Mouse (Mus musculus) CH12.LX (cell line): Measurements from ENCODE around the gene Rell1. TPM values are rescaled to one million over a fixed set of nuclear protein-coding genes. Genes with fewer than 3 reads are reported as not detected.

Experiments
- DNase-seq: peaks from one replicate; pipeline ENCODE4 v3.0.0-alpha.2; 2013; ENCODE audit errors: extremely low read depth
- H3K27ac ChIP-seq: 2 replicates; pipeline ENCODE4 v1.5.1; 2012; ENCODE audit warnings: low read depth, mild to moderate bottlenecking, control low read depth, moderate library complexity; ENCODE audit not compliant: insufficient read depth
- H3K27me3 ChIP-seq: replicated peaks from 2 replicates; pipeline ENCODE3; 2012; ENCODE audit warnings: inconsistent platforms
- H3K36me3 ChIP-seq, 2 experiments: replicated peaks in 1 of 2; 2 replicates each; pipeline versions ENCODE3 to v1.6.1; 2012; ENCODE audit warnings: inconsistent platforms in 1 of 2, low read length in 1 of 2, mild to moderate bottlenecking in 1 of 2, mixed read lengths in 1 of 2, moderate library complexity in 1 of 2; ENCODE audit not compliant: control insufficient read depth in 1 of 2, insufficient read depth in 1 of 2
- H3K4me1 ChIP-seq, 2 experiments: 2 replicates each; pipeline ENCODE4 v1.6.1; 2012; ENCODE audit warnings: inconsistent platforms in 1 of 2, moderate library complexity in 1 of 2; ENCODE audit not compliant: insufficient read depth in 2 of 2, control insufficient read depth in 1 of 2
- H3K4me2 ChIP-seq: 2 replicates; pipeline ENCODE4 v1.6.1; 2012; ENCODE audit warnings: low read depth, mild to moderate bottlenecking, control low read depth; ENCODE audit not compliant: poor library complexity, insufficient read depth, severe bottlenecking
- H3K4me3 ChIP-seq, 3 experiments: fragments of 150-350 bp in 1 of 3; sonication (generic) in 1 of 3; replicated peaks in 1 of 3; 2 replicates each; pipeline versions ENCODE3 to v1.5.1; 2011 to 2012; ENCODE audit warnings: low read depth in 2 of 3, low read length in 2 of 3, mild to moderate bottlenecking in 2 of 3, moderate library complexity in 2 of 3, control low read depth in 1 of 3, improper control_type of control experiment in 1 of 3, inconsistent platforms in 1 of 3, mixed read lengths in 1 of 3; ENCODE audit not compliant: poor library complexity in 1 of 3
- H3K79me2 ChIP-seq: replicated peaks from 2 replicates; pipeline ENCODE4 v1.6.1; 2012; ENCODE audit warnings: mild to moderate bottlenecking, moderate library complexity; ENCODE audit not compliant: control insufficient read depth, poor library complexity, insufficient read depth, severe bottlenecking; ENCODE audit errors: extremely low read depth
- H3K9ac ChIP-seq: 2 replicates; pipeline ENCODE4 v1.6.1; 2012; ENCODE audit warnings: low read depth, mild to moderate bottlenecking, control low read depth, moderate library complexity; ENCODE audit not compliant: insufficient read depth
- H3K9me3 ChIP-seq: replicated peaks from 2 replicates; pipeline ENCODE3; 2012; ENCODE audit warnings: low read length, inconsistent platforms, mixed read lengths
- BHLHE40 ChIP-seq: IDR thresholded peaks from 2 replicates; pipeline ENCODE4 v1.6.1; 2011; ENCODE audit warnings: mild to moderate bottlenecking, low read depth, low read length, improper control_type of control experiment
- CHD2 ChIP-seq: IDR thresholded peaks from 2 replicates; pipeline ENCODE4 v1.6.1; 2011; ENCODE audit warnings: low read length, improper control_type of control experiment
- E2F4 ChIP-seq: IDR thresholded peaks from 2 replicates; pipeline ENCODE4 v1.6.1; 2011; ENCODE audit warnings: low read depth, low read length, improper control_type of control experiment; ENCODE audit not compliant: insufficient replicate concordance
- ELF1 ChIP-seq: IDR thresholded peaks from 2 replicates; pipeline ENCODE4 v1.6.1; 2014; ENCODE audit warnings: low read depth, mild to moderate bottlenecking, inconsistent platforms, low read length, improper control_type of control experiment
- EP300 ChIP-seq: IDR thresholded peaks from 2 replicates; pipeline ENCODE4 v1.6.1; 2011; ENCODE audit warnings: low read length, improper control_type of control experiment
- ETS1 ChIP-seq: conservative IDR thresholded peaks from 2 replicates; pipeline ENCODE4 v1.6.1; 2012; ENCODE audit warnings: low read depth, mild to moderate bottlenecking, inconsistent platforms, low read length, improper control_type of control experiment, moderate library complexity
- HCFC1 ChIP-seq: IDR thresholded peaks from 2 replicates; pipeline ENCODE4 v1.6.1; 2012; ENCODE audit warnings: low read depth, mild to moderate bottlenecking, inconsistent platforms, low read length, improper control_type of control experiment
- IRF4 ChIP-seq: IDR thresholded peaks from 2 replicates; pipeline ENCODE4 v1.6.1; 2014; ENCODE audit warnings: low read depth, mild to moderate bottlenecking, inconsistent platforms, low read length, improper control_type of control experiment
- JUN ChIP-seq: IDR thresholded peaks from 2 replicates; pipeline ENCODE4 v1.6.1; 2011; ENCODE audit warnings: low read depth, mild to moderate bottlenecking, low read length, improper control_type of control experiment, moderate library complexity; ENCODE audit not compliant: insufficient read depth
- MAFK ChIP-seq: IDR thresholded peaks from 2 replicates; pipeline ENCODE4 v1.6.1; 2011; ENCODE audit warnings: low read length, improper control_type of control experiment; ENCODE audit not compliant: insufficient replicate concordance
- MAX ChIP-seq: IDR thresholded peaks from 2 replicates; pipeline ENCODE4 v1.6.1; 2011; ENCODE audit warnings: low read length, improper control_type of control experiment
- MAZ ChIP-seq: IDR thresholded peaks from 2 replicates; pipeline ENCODE4 v1.6.1; 2012; ENCODE audit warnings: low read depth, mild to moderate bottlenecking, inconsistent platforms, low read length, improper control_type of control experiment, moderate library complexity
- MXI1 ChIP-seq: IDR thresholded peaks from 2 replicates; pipeline ENCODE4 v1.6.1; 2011; ENCODE audit warnings: mild to moderate bottlenecking, low read depth, low read length, improper control_type of control experiment
- MYC ChIP-seq: IDR thresholded peaks from 2 replicates; pipeline ENCODE4 v1.6.1; 2011; ENCODE audit warnings: low read depth, mild to moderate bottlenecking, improper control_type of control experiment, low read length
- NELFE ChIP-seq: IDR thresholded peaks from 2 replicates; pipeline ENCODE4 v1.6.1; 2011; ENCODE audit warnings: low read depth, low read length, improper control_type of control experiment
- NRF1 ChIP-seq: IDR thresholded peaks from 2 replicates; pipeline ENCODE4 v1.6.1; 2014; ENCODE audit warnings: low read depth, mild to moderate bottlenecking, inconsistent platforms, low read length, improper control_type of control experiment, moderate library complexity
- PAX5 ChIP-seq: IDR thresholded peaks from 2 replicates; pipeline ENCODE4 v1.6.1; 2012; ENCODE audit warnings: low read length, inconsistent platforms, mixed read lengths
- RAD21 ChIP-seq: IDR thresholded peaks from 2 replicates; pipeline ENCODE4 v1.6.1; 2011; ENCODE audit warnings: low read depth, mild to moderate bottlenecking, low read length, improper control_type of control experiment, moderate library complexity
- RCOR1 ChIP-seq: conservative IDR thresholded peaks from 2 replicates; pipeline ENCODE4 v1.6.1; 2012; ENCODE audit warnings: low read depth, mild to moderate bottlenecking, inconsistent platforms, low read length, improper control_type of control experiment
- SIN3A ChIP-seq: IDR thresholded peaks from 2 replicates; pipeline ENCODE4 v1.6.1; 2012; ENCODE audit warnings: low read length, improper control_type of control experiment, inconsistent platforms
- TBP ChIP-seq: conservative IDR thresholded peaks from 2 replicates; pipeline ENCODE4 v1.6.1; 2011; ENCODE audit warnings: low read depth, low read length, improper control_type of control experiment
- TCF12 ChIP-seq: IDR thresholded peaks from 2 replicates; pipeline ENCODE4 v1.6.1; 2014; ENCODE audit warnings: low read depth, mild to moderate bottlenecking, inconsistent platforms, low read length, improper control_type of control experiment
- USF2 ChIP-seq: conservative IDR thresholded peaks from 2 replicates; pipeline ENCODE4 v1.6.1; 2011; ENCODE audit warnings: low read depth, low read length, improper control_type of control experiment
- ZC3H11A ChIP-seq: IDR thresholded peaks from 2 replicates; pipeline ENCODE4 v1.6.1; 2012; ENCODE audit warnings: low read depth, mild to moderate bottlenecking, inconsistent platforms, low read length, improper control_type of control experiment
- ZKSCAN1 ChIP-seq: IDR thresholded peaks from 2 replicates; pipeline ENCODE4 v1.6.1; 2012; ENCODE audit warnings: low read depth, inconsistent platforms, low read length, improper control_type of control experiment, borderline replicate concordance
- ZMIZ1 ChIP-seq: IDR thresholded peaks from 2 replicates; pipeline ENCODE4 v1.6.1; 2012; ENCODE audit warnings: low read depth, mild to moderate bottlenecking, inconsistent platforms, low read length, improper control_type of control experiment
- dilution Hi-C: fragments of 300-500 bp; cut with MboI; formaldehyde crosslinking; loops from 2 replicates; pipeline ENCODE4 v1.14.3; 2020; ENCODE audit warnings: low sequenced_read_pairs; ENCODE audit not compliant: extremely low pct_unique_long_range_greater_than_20kb, extremely low pct_ligation_motif_present
- in situ Hi-C: fragments of 300-500 bp; cut with MboI; formaldehyde crosslinking; loops from 3 replicates; pipeline ENCODE4 v1.14.3; 2019; ENCODE audit warnings: low sequenced_read_pairs, low pct_ligation_motif_present, low pct_unique_long_range_greater_than_20kb, mixed read lengths
- polyA plus RNA-seq: library from polyadenylated mRNA; unstranded; fragments of >175 nt; gene quantifications from 2 replicates; pipeline ENCODE4 v1.2.1, GENCODE M21; 2012; ENCODE audit warnings: low read depth; ENCODE audit not compliant: insufficient read length
- total RNA-seq, 2 experiments: library from RNA; depleted of rRNA; stranded (reverse); fragments of 300-350 nt in 1 of 2; fragments of >200 nt in 1 of 2; gene quantifications; 2 replicates each; pipeline ENCODE4 v1.2.3; 2012 to 2014

Rell1 gene
- total and polyA plus RNA-seq, 3 experiments, result 1.4 to 1.6 (median 1.5) TPM

GRCm38 (mm10) chr5:63951421-63951911 lies 17.2 kb downstream of the Rell1 start:
- H3K9me3 ChIP-seq, result peaks cover 3% of the 10 kb centered on the region
- no peak overlapping the region for H3K4me2 ChIP-seq
- H3K27me3 ChIP-seq, result no peaks in the 10 kb centered on the region
- H3K79me2 ChIP-seq, result no peaks in the 10 kb centered on the region
- peaks cover 3 to 20% of the 10 kb centered on the region in 2 experiments for H3K4me1 ChIP-seq
- in situ Hi-C loops, result no loop called here
- H3K9ac ChIP-seq, result no peak overlapping the region
- no peak for DNase-seq
- no peak overlapping the region for H3K27ac ChIP-seq
- no peak overlapping the region for H3K4me3 ChIP-seq
- TF ChIP-seq ZC3H11A (no peak), BHLHE40 (no peak), TCF12 (no peak), EP300 (no peak), CHD2 (no peak), SIN3A (no peak), MYC (no peak), ETS1 (no peak), MAX (no peak), MXI1 (no peak), E2F4 (no peak), RAD21 (no peak), PAX5 (no peak), ELF1 (no peak), USF2 (no peak), ZKSCAN1 (no peak)
- H3K36me3 ChIP-seq, result peaks cover 0 to 5% of the 10 kb centered on the region in 2 experiments
- dilution Hi-C loops, result no loop called here

GRCm38 (mm10) chr5:63949195-63949594 lies 19.5 kb downstream of the Rell1 start:
- dilution Hi-C loops, result no loop called here
- TF ChIP-seq JUN (no peak), ELF1 (no peak), MAZ (no peak), RAD21 (no peak), USF2 (no peak), HCFC1 (no peak), NELFE (no peak), RCOR1 (no peak), MYC (no peak), ZKSCAN1 (no peak), TBP (no peak), IRF4 (no peak), TCF12 (no peak), NRF1 (no peak), ZMIZ1 (no peak), MAFK (no peak), BHLHE40 (no peak)
- DNase-seq, result no peak
- no peaks in the 10 kb centered on the region for H3K79me2 ChIP-seq
- in situ Hi-C loops, result no loop called here
- no peak overlapping the region for H3K4me3 ChIP-seq
- no peak overlapping the region for H3K4me2 ChIP-seq
- H3K27ac ChIP-seq, result no peak overlapping the region
- no peaks in the 10 kb centered on the region for H3K27me3 ChIP-seq
- peaks cover 4 to 19% of the 10 kb centered on the region in 2 experiments; a peak in 3 of 4 replicates for H3K4me1 ChIP-seq
- peaks cover 3% of the 10 kb centered on the region for H3K9me3 ChIP-seq
- H3K36me3 ChIP-seq, result peaks cover 0 to 5% of the 10 kb centered on the region in 2 experiments
- no peak overlapping the region for H3K9ac ChIP-seq
